Mouse (Mus musculus) myocyte (in vitro differentiated cells): Measurements from ENCODE around the gene 1700066M21Rik. TPM values are rescaled to one million over a fixed set of nuclear protein-coding genes. Genes with fewer than 3 reads are reported as not detected.

Source experiments
- H3K27me3 ChIP-seq: one replicate; pipeline ENCODE4 v1.6.1; 2011; ENCODE audit not compliant: control insufficient read depth, insufficient read depth, insufficient read length
- H3K36me3 ChIP-seq: one replicate; pipeline ENCODE4 v1.6.1; 2011; ENCODE audit not compliant: control insufficient read depth, insufficient read depth
- H3K4me2 ChIP-seq: one replicate; pipeline ENCODE4 v1.6.1; 2011; ENCODE audit warnings: low read depth, control low read depth
- H3K4me3 ChIP-seq: one replicate; pipeline ENCODE4 v1.5.1; 2011; ENCODE audit warnings: mild to moderate bottlenecking, control low read depth, moderate library complexity
- H3K79me2 ChIP-seq: one replicate; pipeline ENCODE4 v1.6.1; 2011; ENCODE audit not compliant: control insufficient read depth, insufficient read depth
- H3ac ChIP-seq: one replicate; pipeline ENCODE4 v1.6.1; 2011; ENCODE audit not compliant: control insufficient read depth, insufficient read length
- CEBPB ChIP-seq: IDR thresholded peaks from 2 replicates; pipeline ENCODE4 v1.6.1; 2011; ENCODE audit warnings: mild to moderate bottlenecking, moderate library complexity; ENCODE audit not compliant: poor library complexity, insufficient read depth, severe bottlenecking
- E2F4 ChIP-seq: IDR thresholded peaks from one replicate; pipeline ENCODE4 v1.6.1; 2011; ENCODE audit warnings: mild to moderate bottlenecking, control low read depth, moderate library complexity; ENCODE audit not compliant: insufficient read depth
- MAX ChIP-seq: IDR thresholded peaks from one replicate; pipeline ENCODE4 v1.6.1; 2011; ENCODE audit warnings: low read depth, mild to moderate bottlenecking, control low read depth
- MYOD1 ChIP-seq, 3 experiments: IDR thresholded peaks; one replicate each; pipeline ENCODE4 v1.6.1; 2011; ENCODE audit warnings: control low read depth in 2 of 3, low read depth in 2 of 3, mild to moderate bottlenecking in 2 of 3, moderate library complexity in 1 of 3; ENCODE audit not compliant: insufficient read length in 2 of 3, control insufficient read depth in 1 of 3
- MYOG ChIP-seq, 3 experiments: IDR thresholded peaks; one replicate each; pipeline ENCODE4 v1.6.1; 2011; ENCODE audit warnings: control low read depth in 2 of 3, low read depth in 2 of 3, mild to moderate bottlenecking in 2 of 3; ENCODE audit not compliant: insufficient read length in 2 of 3, control insufficient read depth in 1 of 3, insufficient read depth in 1 of 3
- POLR2A ChIP-seq: IDR thresholded peaks from one replicate; pipeline ENCODE4 v1.6.1; 2011; ENCODE audit warnings: low read depth, mild to moderate bottlenecking, control low read depth, moderate library complexity; ENCODE audit not compliant: insufficient read length
- POLR2AphosphoS2 ChIP-seq: IDR thresholded peaks from one replicate; pipeline ENCODE4 v1.6.1; 2011; ENCODE audit warnings: low read depth, control low read depth; ENCODE audit not compliant: insufficient read length
- REST ChIP-seq: IDR thresholded peaks from one replicate; pipeline ENCODE4 v1.6.1; 2011; ENCODE audit warnings: mild to moderate bottlenecking, control low read depth, moderate library complexity; ENCODE audit not compliant: insufficient read depth, insufficient read length
- SRF ChIP-seq: IDR thresholded peaks from one replicate; pipeline ENCODE4 v1.6.1; 2011; ENCODE audit warnings: low read depth; ENCODE audit not compliant: control insufficient read depth, insufficient read length
- TCF12 ChIP-seq: IDR thresholded peaks from one replicate; pipeline ENCODE4 v1.6.1; 2011; ENCODE audit warnings: mild to moderate bottlenecking, control low read depth; ENCODE audit not compliant: poor library complexity, insufficient read depth, severe bottlenecking
- TCF3 ChIP-seq: IDR thresholded peaks from one replicate; pipeline ENCODE4 v1.6.1; 2011; ENCODE audit warnings: low read depth, control low read depth; ENCODE audit not compliant: insufficient read length
- USF1 ChIP-seq: IDR thresholded peaks from one replicate; pipeline ENCODE4 v1.6.1; 2011; ENCODE audit warnings: low read depth, mild to moderate bottlenecking, control low read depth, moderate library complexity
- polyA plus RNA-seq: library from polyadenylated mRNA; unstranded; fragments of >200 nt; fragmentation: generic; extraction: Trizol; gene quantifications from one replicate; pipeline ENCODE4 v1.2.1, GENCODE M21; 2012; ENCODE audit warnings: missing spikeins

The 1700066M21Rik gene
- polyA plus RNA-seq, 1 experiment, result 5.9 TPM

DNA sequence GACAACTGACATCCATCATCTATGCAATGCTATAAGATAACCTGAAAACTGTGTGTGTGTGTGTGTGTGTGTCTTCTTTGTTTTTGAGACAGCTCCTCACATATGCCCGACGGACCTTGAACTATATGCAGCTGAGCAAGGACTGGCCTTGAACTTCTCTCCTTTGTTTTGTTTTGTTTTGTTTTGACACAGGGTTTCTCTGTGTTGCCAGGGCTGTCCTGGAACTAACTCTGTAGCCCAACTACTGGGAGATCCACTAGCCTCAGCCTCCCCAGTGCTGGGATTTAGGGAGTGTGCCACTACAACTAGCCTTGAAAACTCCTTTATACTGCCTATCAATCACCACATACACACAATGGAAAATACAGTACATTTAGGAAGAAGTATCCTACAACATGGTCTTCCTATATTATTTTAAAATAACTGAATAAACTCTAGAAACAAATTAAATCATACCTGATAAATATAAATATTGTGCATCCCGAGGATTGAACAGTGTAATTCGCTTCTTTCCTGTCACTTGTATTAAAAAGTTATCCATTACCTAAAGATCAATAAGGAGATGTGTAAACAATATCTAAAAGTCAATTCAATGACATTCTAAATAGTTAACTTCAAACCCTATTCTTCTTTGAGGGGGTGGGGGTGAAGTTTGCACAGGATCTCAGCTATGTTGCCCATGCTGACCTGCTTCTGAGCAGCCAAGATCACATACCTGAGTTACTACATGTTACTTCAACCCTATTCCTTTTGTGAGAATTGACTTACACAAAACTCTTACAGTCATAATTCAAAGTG lies 13.8 kb downstream of the 1700066M21Rik start:
- H3K4me3 ChIP-seq, result no peak overlapping the region
- TF ChIP-seq POLR2A (no peak), POLR2AphosphoS2 (no peak), E2F4 (no peak), MYOG (IDR thresholded peaks at IDR 0.05; ENCODE audit: control insufficient read depth in 1 of 3, insufficient read depth in 1 of 3, insufficient read length in 2 of 3, low read depth in 2 of 3) (no peak), MAX (no peak), TCF12 (no peak), SRF (no peak), CEBPB (no peak), TCF3 (no peak), MYOD1 (IDR thresholded peaks at IDR 0.05; ENCODE audit: control insufficient read depth in 1 of 3, insufficient read length in 2 of 3, low read depth in 2 of 3) (no peak), REST (no peak), USF1 (no peak)
- H3K27me3 ChIP-seq, result no peaks in the 10 kb centered on the region
- no peaks in the 10 kb centered on the region for H3K79me2 ChIP-seq
- H3K4me2 ChIP-seq, result no peak overlapping the region
- H3K36me3 ChIP-seq, result peaks cover 34% of the 10 kb centered on the region
- no peak overlapping the region for H3ac ChIP-seq

DNA sequence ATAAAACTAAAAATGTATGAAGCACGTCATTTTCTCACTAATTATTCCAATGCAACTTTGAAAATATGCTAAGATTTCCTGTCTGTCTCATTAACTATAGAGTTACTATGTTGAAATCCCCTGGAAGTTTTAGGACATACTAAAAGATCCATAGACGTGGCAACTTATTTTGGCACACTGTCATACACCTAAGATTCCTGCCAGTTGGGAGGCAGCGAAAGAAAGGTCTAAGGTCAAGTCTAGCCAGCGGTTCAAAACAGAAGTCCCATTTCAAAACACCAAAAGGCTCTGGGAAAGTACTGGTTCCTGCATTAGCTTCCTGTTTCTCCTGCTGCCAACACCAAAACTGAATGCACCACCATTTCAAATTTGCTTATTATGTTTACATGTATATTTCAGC lies 15.0 kb downstream of the 1700066M21Rik start:
- no peaks in the 10 kb centered on the region for H3K27me3 ChIP-seq
- TF ChIP-seq TCF3 (no peak), MAX (no peak)
- H3ac ChIP-seq, result no peak overlapping the region
- no peaks in the 10 kb centered on the region for H3K79me2 ChIP-seq
- no peak overlapping the region for H3K4me2 ChIP-seq
- H3K36me3 ChIP-seq, result peaks cover 40% of the 10 kb centered on the region
- no peak overlapping the region for H3K4me3 ChIP-seq

- no peak overlapping the region for H3ac ChIP-seq
- no peaks in the 10 kb centered on the region for H3K27me3 ChIP-seq
- peaks cover 35% of the 10 kb centered on the region for H3K36me3 ChIP-seq
- TF ChIP-seq POLR2A (no peak), CEBPB (no peak), MAX (no peak), POLR2AphosphoS2 (no peak), MYOG (IDR thresholded peaks at IDR 0.05; ENCODE audit: control insufficient read depth in 1 of 3, insufficient read depth in 1 of 3, insufficient read length in 2 of 3, low read depth in 2 of 3) (no peak), REST (no peak), SRF (no peak), E2F4 (no peak), TCF3 (no peak), USF1 (no peak), TCF12 (no peak), MYOD1 (IDR thresholded peaks at IDR 0.05; ENCODE audit: control insufficient read depth in 1 of 3, insufficient read length in 2 of 3, low read depth in 2 of 3) (no peak)
- no peak overlapping the region for H3K4me3 ChIP-seq
- H3K4me2 ChIP-seq, result no peak overlapping the region
- H3K79me2 ChIP-seq, result no peaks in the 10 kb centered on the region
These were observed 16.6 kb downstream of the 1700066M21Rik start for GRCm38 (mm10) chr1:57394051-57394450.

- peaks cover 24% of the 10 kb centered on the region for H3K79me2 ChIP-seq
- no peak overlapping the region for H3ac ChIP-seq
- H3K4me2 ChIP-seq, result no peak overlapping the region
- H3K36me3 ChIP-seq, result peaks cover 10% of the 10 kb centered on the region
- H3K27me3 ChIP-seq, result no peaks in the 10 kb centered on the region
- H3K4me3 ChIP-seq, result no peak overlapping the region
- TF ChIP-seq CEBPB (no peak), TCF12 (no peak), MAX (no peak), MYOG (IDR thresholded peaks at IDR 0.05; ENCODE audit: control insufficient read depth in 1 of 3, insufficient read depth in 1 of 3, insufficient read length in 2 of 3, low read depth in 2 of 3) (no peak), POLR2AphosphoS2 (no peak), REST (no peak), USF1 (no peak), MYOD1 (IDR thresholded peaks at IDR 0.05; ENCODE audit: control insufficient read depth in 1 of 3, insufficient read length in 2 of 3, low read depth in 2 of 3) (no peak), E2F4 (no peak), TCF3 (no peak), POLR2A (no peak), SRF (no peak)
These were observed 22.9 kb downstream of the 1700066M21Rik start for GRCm38 (mm10) chr1:57400321-57400720.

- H3K27me3 ChIP-seq, result no peaks in the 10 kb centered on the region
- peaks cover 29% of the 10 kb centered on the region for H3K79me2 ChIP-seq
- H3K4me2 ChIP-seq, result no peak overlapping the region
- H3K36me3 ChIP-seq, result peaks cover 10% of the 10 kb centered on the region
- H3K4me3 ChIP-seq, result no peak overlapping the region
- TF ChIP-seq TCF3 (no peak), MYOG (IDR thresholded peaks at IDR 0.05; ENCODE audit: control insufficient read depth in 1 of 3, insufficient read depth in 1 of 3, insufficient read length in 2 of 3, low read depth in 2 of 3) (no peak), SRF (no peak), E2F4 (no peak), MYOD1 (IDR thresholded peaks at IDR 0.05; ENCODE audit: control insufficient read depth in 1 of 3, insufficient read length in 2 of 3, low read depth in 2 of 3) (no peak), MAX (no peak), TCF12 (no peak), POLR2A (no peak), USF1 (no peak), REST (no peak), CEBPB (no peak), POLR2AphosphoS2 (no peak)
- no peak overlapping the region for H3ac ChIP-seq
These were observed 23.5 kb downstream of the 1700066M21Rik start for GRCm38 (mm10) chr1:57400877-57401276.
